Mouse (Mus musculus) kidney, postnatal 14 days (tissue): ENCODE results near the gene Specc1l.
A peak's percentile ranks its signal among the peaks of the same experiment; 100 is the strongest.
"Not testable (repeated sequence)": the region's sequence is repeated elsewhere in the genome, so short reads cannot be mapped to it uniquely, and the experiment has no call there.

Source experiments
- DNase-seq: peaks from one replicate; pipeline ENCODE4 v3.0.0; 2022; ENCODE audit warnings: mixed read lengths

Specc1l gene

DNA sequence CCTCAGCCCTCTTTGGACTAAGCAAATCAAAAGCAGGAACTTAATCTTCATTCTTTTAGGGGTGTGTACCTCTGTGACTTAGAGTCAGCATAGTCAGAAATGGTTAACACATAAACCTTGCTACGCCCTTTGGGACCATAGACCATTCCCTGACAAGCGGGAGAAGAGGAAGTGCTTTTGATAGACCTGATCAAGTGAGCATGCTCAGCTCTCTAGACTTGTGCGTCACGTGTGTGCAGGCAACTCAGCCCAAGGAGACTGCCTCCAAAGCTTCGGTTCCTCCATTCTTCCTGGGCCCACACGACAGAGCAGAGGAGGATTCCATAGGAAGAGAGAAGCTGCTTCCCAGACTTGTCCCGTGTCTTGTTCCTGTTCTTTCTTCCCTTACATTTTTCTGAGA is 76.7 kb downstream of the Specc1l start:
- DNase-seq: no peak

DNA sequence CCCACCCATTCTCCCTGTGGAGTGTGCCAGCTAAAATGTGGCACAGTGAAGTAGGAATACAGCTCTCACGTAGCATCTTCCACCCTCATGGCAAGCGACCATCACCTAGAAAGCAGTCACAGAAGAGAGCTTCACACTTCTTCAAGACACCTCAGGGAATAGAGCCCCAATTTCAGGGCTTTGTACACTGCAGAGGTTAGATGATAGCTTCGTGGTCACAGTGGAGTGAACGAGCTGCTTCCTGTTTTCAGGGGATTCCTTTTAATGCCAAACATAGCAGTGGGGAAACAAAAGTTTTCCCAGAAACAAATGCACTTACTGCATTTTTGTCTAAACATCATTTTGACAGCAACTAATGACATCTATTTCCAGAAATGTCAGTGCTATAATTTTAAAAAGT is 77.5 kb downstream of the Specc1l start:
- DNase-seq: no peak

GRCm38 (mm10) chr10:75290650-75291049 is 78.8 kb downstream of the Specc1l start:
- DNase-seq: no peak

- DNase-seq: no peak
Measured at GRCm38 (mm10) chr10:75291338-75291737, 79.5 kb downstream of the Specc1l start.

GRCm38 (mm10) chr10:75292206-75292605 is 80.3 kb downstream of the Specc1l start:
- not testable (repeated sequence) for DNase-seq

GRCm38 (mm10) chr10:75293288-75293687 is 81.4 kb downstream of the Specc1l start:
- DNase-seq: no peak

DNA sequence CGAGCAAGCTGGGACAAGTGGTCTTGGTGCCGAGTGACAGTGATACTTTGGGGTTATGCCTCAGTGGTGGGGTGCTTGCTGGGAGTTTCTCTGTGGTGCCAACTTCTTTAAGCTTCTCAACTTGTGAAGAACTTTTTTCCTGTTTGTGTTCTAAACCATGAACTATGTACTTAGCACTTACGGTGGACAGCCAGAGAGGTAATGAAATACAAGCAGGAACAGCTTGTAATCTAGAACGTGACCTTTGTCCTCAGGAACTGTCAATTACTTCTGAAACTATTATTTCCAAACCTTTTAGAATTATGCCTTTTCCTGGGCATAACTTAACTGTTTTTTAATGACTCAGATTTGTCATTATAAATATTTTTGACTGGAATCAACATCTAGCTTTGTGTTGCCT is 82.5 kb downstream of the Specc1l start:
- no peak for DNase-seq

- no peak for DNase-seq
Measured at GRCm38 (mm10) chr10:75294926-75295325, 83.1 kb downstream of the Specc1l start.

DNA sequence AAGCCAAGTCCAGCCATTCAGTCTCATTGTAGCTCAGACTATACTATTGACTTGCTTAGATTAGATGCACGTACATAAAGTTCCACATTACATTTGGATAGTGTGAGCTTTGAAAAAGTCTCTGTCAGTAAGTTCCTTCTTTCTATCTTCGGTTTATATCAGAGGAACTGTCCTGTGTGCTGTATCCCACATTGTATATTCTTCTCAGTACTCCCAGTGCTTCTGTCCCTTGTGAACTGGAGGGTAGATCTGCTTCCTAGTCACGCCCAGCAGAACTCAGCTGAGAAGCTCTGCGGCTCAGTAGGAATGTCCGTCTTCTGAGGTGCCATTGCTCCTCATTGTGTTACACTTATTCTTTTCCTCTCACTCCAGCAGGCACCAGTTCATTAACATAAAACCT is 86.7 kb downstream of the Specc1l start:
- no peak for DNase-seq

GRCm38 (mm10) chr10:75299785-75300418 is 88.0 kb downstream of the Specc1l start:
- peak; percentile 75 for DNase-seq

DNA sequence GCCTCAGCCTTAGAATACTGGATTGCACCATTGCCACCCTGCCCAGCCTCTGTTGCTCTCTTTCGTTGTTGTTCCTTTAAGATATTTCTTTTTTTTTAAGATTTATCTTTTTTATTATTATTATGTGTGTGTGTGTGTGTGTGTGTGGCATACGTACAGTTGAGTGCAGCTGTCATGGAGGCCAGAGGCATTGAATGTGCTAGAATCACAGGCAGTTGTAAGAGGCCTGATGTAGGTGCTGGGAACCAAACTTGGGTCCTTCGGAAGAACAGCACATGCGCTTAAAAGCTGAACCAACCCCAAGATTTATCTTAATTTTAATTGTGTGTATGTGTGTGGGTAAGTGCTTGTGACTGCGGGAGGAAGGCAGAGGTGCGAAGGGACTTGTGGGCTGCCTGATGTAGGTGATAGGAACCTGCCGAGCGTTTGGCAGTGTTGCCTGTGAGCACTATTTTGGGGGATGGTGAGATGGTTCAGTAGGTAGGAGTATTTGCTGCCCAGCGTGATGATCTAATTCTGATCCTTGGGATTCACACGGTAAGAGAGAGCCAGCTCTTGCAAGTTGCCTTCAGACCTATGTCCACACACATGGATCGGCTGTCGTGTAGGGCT is 89.4 kb downstream of the Specc1l start:
- DNase-seq: no peak

GRCm38 (mm10) chr10:75301937-75302336 is 90.1 kb downstream of the Specc1l start:
- no peak for DNase-seq

DNA sequence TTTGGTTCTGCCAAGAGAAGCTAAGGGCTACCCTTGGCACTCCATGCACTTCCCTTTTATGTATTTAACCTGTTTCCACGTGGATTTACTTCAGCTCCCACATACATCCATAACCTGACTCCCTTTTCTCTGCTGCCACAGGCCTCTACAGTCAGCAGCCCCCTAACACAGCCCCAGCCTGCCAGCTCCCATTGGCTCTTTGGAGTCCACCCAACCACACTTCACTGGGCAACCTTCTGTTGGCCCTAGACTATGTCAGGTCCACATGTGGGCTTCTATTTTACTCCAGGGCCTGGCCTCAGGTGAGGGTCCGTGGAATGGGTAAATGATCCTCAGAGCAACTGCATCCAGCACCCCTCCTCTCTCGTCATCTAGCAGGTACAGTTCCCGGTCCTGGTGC is 90.7 kb downstream of the Specc1l start:
- DNase-seq: no peak

- DNase-seq: no peak
Measured at GRCm38 (mm10) chr10:75303324-75304048, 91.6 kb downstream of the Specc1l start.

GRCm38 (mm10) chr10:75304049-75304405 is 92.2 kb downstream of the Specc1l start:
- no peak for DNase-seq

- DNase-seq: peak; percentile 74
Measured at GRCm38 (mm10) chr10:75304413-75304812, 92.5 kb downstream of the Specc1l start.

DNA sequence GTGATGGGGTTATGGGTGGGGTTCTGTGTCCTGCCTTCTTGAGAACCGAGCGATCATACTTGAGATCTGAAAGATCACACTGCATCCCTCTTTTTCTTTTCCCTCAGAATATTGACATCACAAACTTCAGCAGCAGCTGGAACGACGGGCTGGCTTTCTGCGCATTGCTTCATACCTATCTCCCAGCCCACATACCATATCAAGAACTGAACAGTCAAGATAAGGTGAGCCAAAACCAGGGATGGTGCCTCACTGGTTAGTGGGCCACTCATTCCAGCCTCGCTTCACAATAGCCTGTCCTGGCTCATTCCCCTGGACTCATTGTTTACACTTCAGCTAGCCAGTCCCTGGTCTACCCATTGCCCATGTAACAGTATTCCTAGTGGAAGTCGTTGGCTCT is 95.3 kb downstream of the Specc1l start:
- no peak for DNase-seq

GRCm38 (mm10) chr10:75312361-75312760 is 100.5 kb downstream of the Specc1l start:
- no peak for DNase-seq

- peak; percentile 67 for DNase-seq
Measured at GRCm38 (mm10) chr10:75314190-75314980, 102.5 kb downstream of the Specc1l start.

DNA sequence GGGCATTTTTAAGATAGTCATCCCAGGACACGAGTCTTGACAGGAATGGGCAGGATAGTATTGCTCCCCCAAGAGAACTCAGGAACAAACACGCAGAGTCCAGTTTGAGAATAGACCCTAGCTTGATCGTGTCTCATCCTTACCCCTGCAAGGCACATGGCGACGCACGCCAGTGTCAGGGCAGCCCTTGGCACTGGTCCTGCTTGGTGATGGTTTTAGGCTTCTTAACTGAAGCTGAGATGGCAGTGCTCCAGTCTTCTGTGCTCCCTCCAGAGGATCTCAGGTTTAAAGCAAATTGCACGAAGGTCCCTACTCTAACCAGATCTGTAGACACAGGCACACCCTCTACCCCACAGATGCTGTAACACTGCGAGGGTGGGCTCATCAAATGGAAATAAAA is 103.9 kb downstream of the Specc1l start:
- no peak for DNase-seq

DNA sequence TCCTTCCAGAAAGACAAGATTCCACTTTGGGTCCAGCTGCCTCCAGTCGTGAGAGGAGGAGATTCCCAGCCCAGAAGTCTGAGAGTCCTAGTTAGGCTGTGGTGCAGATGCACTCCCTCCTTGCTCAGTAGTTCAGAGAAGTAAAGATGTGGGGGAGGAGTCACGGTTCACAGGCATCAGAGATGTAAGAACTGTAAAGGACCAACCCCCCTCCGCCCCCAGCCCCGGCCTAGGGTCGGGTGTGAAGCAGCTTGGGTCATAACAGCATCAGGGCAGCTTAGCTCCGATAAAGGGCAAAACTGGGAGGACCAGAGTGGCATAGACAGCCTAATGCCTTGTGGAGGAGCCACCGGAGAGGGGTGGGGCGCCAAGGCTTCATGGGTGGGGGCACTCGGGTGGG is 104.6 kb downstream of the Specc1l start:
- DNase-seq: peak; percentile 35

DNA sequence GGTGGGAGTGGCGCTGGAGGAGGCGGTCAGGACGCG is 104.8 kb downstream of the Specc1l start, which contains the start of gene Adora2a:
Gene Adora2a, plus strand, starts transcription at position 6 of the 36 bp plus-strand sequence.
- no peak for DNase-seq

- DNase-seq: peak; percentile 79
Measured at GRCm38 (mm10) chr10:75316908-75317761, 105.3 kb downstream of the Specc1l start.
